Mouse (Mus musculus) bone marrow macrophage, adult 2 months (primary cell): Measurements from ENCODE around the gene Tmem121b.

ENCODE experiments used
- CTCF ChIP-seq: IDR thresholded peaks from 2 replicates; pipeline ENCODE4 v1.5.1; 2012; ENCODE audit warnings: low read depth, mild to moderate bottlenecking, low read length, moderate library complexity
- POLR2A ChIP-seq: IDR thresholded peaks from 2 replicates; pipeline ENCODE4 v1.6.1; 2012; ENCODE audit warnings: mild to moderate bottlenecking, low read depth, low read length, borderline replicate concordance

- TF ChIP-seq CTCF (no peak), POLR2A (no peak)
These were observed 23.7 kb upstream of the Tmem121b start for GRCm38 (mm10) chr6:120517311-120517710.
